Mouse (Mus musculus): ENCODE measurements around the gene Tmc6.
"Not testable (repeated sequence)": the region's sequence is repeated elsewhere in the genome, so short reads cannot be mapped to it uniquely, and the experiment has no call there.

Tmc6 gene

GRCm38 (mm10) chr11:117781993-117782704 is at the start of gene Tmc6, which contains the start of gene Tmc8:
Gene Tmc6, minus strand, starts transcription at chr11:117782198.
Gene Tmc8, plus strand, starts transcription at chr11:117782076.
- DNase-seq (ENCODE audit: low spot score in 2 of 2): peak; percentile 83 to 86

DNA sequence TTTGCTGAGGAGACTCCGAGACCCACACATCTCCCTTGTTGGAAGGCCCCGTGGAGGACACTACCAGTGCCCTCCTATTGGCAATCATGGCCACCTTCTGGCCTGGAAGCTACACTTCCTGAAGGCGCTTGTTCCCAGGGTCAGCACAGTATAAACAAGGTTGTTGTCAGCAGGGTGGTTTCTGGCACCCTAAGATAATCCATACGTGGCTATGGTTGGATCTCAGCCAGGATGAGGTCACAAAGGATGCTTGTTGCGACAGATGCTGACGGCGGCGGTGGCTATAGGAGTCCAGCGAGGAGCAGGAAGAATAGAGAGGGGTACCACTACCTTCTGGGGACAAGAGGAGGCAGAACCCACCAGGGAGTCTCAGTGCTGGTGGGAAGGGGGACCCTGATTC is 48.4 kb upstream of the Tmc6 start:
- peak; percentile 69 to 84 for DNase-seq (ENCODE audit: low spot score in 2 of 2)

GRCm38 (mm10) chr11:117829671-117830215 is 47.7 kb upstream of the Tmc6 start:
- DNase-seq (ENCODE audit: low spot score in 2 of 2): peak in 1 of 2 experiments; percentile 59

DNA sequence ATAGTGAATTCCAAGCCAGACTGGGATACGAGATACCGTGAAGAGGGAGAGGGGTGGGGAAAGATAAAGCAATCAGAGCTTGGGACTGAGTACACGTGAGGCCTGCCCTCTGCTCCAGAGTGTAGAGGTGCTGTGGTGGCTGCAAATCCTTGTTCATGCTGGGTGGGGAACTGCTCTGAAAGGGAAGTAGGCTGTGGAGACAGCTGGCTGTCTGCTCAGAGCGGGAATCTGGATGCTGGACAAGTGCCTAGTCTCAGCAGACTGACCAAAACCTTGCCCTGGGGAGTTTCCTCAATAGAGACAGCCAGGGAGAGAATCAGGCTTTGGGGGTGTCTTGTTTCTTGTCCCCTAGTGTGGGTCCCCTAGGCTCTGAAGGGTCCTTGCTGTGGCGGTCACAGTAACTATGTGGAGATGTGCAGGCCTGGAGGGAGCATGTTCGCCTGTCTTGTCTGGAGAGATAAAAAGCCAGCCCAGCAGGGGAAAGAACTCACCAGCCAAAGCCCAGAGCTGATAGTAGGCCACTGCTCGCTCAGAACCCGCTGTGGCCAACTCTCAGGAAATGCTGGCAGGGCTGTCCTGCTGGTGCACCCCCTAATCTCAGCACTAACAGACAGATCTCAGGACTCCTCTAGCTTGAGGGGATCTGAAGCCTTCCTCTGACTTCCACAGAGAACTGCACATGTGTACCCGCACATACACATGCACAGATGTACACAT is 47.0 kb upstream of the Tmc6 start:
- peak; percentile 59 to 67 for DNase-seq (ENCODE audit: low spot score in 2 of 2)

- DNase-seq (ENCODE audit: low spot score in 2 of 2): peak; percentile 80 to 91
Observed at GRCm38 (mm10) chr11:117828149-117828887, 46.3 kb upstream of the Tmc6 start.

GRCm38 (mm10) chr11:117827386-117827785 is 45.4 kb upstream of the Tmc6 start:
- peak in 1 of 2 experiments; percentile 33 for DNase-seq (ENCODE audit: low spot score in 2 of 2)

- peak in 1 of 2 experiments; percentile 49 for DNase-seq (ENCODE audit: low spot score in 2 of 2)
Observed at GRCm38 (mm10) chr11:117826916-117827315, 44.9 kb upstream of the Tmc6 start.

- no peak for DNase-seq (ENCODE audit: low spot score in 2 of 2)
Observed at GRCm38 (mm10) chr11:117826164-117826563, 44.2 kb upstream of the Tmc6 start.

GRCm38 (mm10) chr11:117825333-117826101 is 43.5 kb upstream of the Tmc6 start, which contains the start of the genes Afmid and Tk1:
Gene Afmid, plus strand, starts transcription at chr11:117825924.
Gene Tk1, minus strand, starts transcription at chr11:117826092.
- DNase-seq (ENCODE audit: low spot score in 2 of 2): peak; percentile 72 to 84

DNA sequence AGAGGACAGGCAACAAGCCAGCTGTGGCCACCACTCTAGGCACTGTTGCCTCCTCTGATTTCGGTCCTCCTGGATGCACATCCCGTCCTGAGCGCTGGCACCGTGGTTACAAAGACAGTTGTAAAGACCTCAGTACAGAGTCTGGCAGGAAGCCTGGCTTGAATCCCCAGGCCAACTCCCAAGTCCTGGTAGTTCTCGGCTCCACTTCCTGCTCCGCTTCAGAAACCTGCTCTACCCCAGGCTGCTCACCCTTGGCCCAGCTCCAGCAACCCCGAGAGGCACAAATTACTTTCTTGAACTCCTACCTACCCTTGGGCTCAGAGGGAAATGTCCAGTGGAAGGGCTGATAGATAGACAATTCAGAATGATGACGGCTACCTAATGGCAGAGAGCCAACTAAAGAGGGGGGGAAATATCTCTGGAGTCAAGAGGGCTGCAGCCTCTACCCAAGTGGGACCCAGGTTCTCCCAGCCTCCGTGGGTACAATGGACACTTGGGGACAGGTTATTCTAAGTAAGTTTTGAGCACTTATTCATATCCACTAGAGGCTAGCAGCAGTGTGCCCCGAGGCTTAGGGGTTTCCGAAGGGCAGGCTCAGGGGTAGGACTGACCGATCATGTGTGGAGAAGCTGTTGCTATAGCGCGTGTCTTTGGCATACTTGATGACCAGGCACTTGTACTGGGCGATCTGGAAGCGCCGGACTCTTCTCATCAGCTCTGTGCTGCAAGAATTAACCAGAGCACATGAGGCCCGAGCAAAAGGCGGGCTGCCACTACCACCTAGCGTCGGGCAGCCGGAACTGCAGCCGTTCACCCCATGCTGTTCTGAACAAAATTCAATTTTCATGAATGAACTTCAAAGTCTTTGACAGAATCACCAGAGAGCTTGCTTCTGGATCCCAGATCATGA is 42.3 kb upstream of the Tmc6 start:
- peak; percentile 81 to 89 for DNase-seq (ENCODE audit: low spot score in 2 of 2)

GRCm38 (mm10) chr11:117823411-117823810 is 41.4 kb upstream of the Tmc6 start:
- no peak for DNase-seq (ENCODE audit: low spot score in 2 of 2)

GRCm38 (mm10) chr11:117822728-117823241 is 40.8 kb upstream of the Tmc6 start:
- no peak for DNase-seq (ENCODE audit: low spot score in 2 of 2)

DNA sequence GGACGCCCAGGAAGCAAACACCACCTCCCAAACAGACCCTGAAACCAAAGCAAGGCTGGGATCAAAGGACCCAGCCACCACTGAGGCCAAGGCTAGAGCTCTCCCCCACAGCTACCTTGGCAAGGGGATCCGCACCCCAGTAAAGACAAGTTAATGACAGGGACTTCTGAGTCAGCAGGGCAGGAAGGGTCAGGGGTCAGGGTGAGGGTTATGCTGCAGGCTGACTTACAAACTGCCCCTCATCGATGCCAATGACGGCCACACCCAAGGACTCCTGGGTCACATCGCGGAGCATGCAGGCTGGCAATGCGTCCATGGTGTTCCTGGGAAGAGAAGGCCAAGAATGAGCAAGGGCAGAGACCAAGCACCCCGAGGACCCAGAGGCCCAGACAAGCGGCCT is 39.9 kb upstream of the Tmc6 start:
- no peak for DNase-seq (ENCODE audit: low spot score in 2 of 2)

- no peak for DNase-seq (ENCODE audit: low spot score in 2 of 2)
Observed at GRCm38 (mm10) chr11:117820173-117820572, 38.2 kb upstream of the Tmc6 start.

DNA sequence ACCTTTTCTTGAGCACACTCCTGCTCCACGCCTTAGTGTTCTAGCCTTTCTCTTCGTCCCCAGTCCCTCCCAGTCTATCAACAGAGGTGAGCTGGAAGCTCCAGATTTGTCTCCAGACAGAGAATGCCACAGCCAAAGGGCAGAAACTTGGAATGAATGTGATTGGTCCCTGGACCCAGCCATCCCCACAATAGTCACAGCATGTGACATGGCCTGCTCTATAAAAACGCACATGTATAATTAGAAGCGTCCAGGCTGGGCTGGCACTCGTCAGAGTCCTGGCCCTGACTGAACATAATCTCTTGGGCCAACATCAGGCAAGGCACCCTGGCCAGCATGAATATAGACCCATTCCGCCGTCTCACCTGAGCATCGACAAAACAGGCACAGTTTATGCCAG is 37.1 kb upstream of the Tmc6 start:
- no peak for DNase-seq (ENCODE audit: low spot score in 2 of 2)

DNA sequence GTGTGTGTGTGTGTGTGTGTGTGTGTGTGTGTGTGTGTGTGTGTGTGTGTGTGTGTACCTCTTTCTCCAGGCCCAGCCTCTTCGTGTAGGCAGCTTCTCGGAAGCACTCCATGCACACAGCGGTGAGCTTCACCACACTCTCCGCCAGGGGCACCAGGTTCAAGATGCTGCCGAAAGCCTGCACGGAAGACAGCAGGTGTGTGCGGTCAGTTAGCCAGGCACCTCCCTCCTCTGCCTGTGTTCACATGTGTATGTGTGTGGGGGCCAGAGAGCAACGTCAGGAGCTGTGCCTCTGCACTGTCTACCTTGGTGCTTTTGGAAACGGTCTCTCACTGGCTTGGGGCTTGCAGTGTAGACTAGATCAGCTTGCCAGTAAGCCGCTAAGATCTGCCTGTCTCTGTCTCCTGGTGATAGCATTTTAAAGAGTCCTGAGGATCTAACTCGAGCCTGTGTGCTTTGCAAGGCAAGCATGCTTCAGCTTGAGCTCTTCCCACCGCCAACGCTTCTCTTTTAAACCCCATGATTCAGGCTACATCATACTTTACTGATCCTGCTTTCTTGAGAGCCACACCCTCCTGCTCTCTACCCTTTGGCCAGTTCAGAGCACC is 34.5 kb upstream of the Tmc6 start:
- DNase-seq (ENCODE audit: low spot score in 2 of 2): no peak

DNA sequence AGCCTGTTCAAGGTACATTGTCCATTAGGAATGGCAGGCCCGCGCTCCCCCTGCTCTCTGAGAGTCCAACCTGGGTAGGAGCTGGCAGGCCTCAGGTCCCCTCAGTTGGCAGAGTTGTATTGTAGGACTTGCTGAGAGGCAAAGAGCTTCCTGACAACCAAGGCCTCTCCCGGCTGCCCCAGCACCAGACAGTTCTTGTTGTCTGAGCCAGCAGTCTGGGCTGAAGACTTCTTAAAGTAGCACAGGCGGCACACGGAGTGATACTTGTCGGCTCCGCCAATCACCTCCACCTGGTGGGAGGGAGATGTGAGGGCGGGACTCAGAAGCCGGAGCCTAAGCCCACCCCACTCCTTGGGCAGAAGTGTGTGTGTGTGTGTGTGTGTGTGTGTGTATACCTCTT is 33.9 kb upstream of the Tmc6 start:
- not testable (repeated sequence) for DNase-seq (ENCODE audit: low spot score in 2 of 2)

GRCm38 (mm10) chr11:117814704-117815366 is 32.8 kb upstream of the Tmc6 start:
- no peak for DNase-seq (ENCODE audit: low spot score in 2 of 2)

- no peak for DNase-seq (ENCODE audit: low spot score in 2 of 2)
Observed at GRCm38 (mm10) chr11:117813867-117814266, 31.9 kb upstream of the Tmc6 start.
